Mouse (Mus musculus) CH12.LX (cell line): ENCODE measurements around the gene Sirt6.

Source experiments
- CHD1 ChIP-seq: IDR thresholded peaks from 2 replicates; pipeline ENCODE4 v1.6.1; 2012; ENCODE audit warnings: low read depth, low read length, improper control_type of control experiment, inconsistent platforms
- CTCF ChIP-seq, 2 experiments: IDR thresholded peaks in 1 of 2; conservative IDR thresholded peaks in 1 of 2; 2 replicates each; pipeline ENCODE4 v1.5.1; 2011 to 2012; ENCODE audit warnings: low read depth in 2 of 2, low read length in 2 of 2, improper control_type of control experiment in 1 of 2, inconsistent platforms in 1 of 2, mild to moderate bottlenecking in 1 of 2, moderate library complexity in 1 of 2
- EP300 ChIP-seq: IDR thresholded peaks from 2 replicates; pipeline ENCODE4 v1.6.1; 2011; ENCODE audit warnings: low read length, improper control_type of control experiment
- ETS1 ChIP-seq: conservative IDR thresholded peaks from 2 replicates; pipeline ENCODE4 v1.6.1; 2012; ENCODE audit warnings: low read depth, mild to moderate bottlenecking, inconsistent platforms, low read length, improper control_type of control experiment, moderate library complexity
- HCFC1 ChIP-seq: IDR thresholded peaks from 2 replicates; pipeline ENCODE4 v1.6.1; 2012; ENCODE audit warnings: low read depth, mild to moderate bottlenecking, inconsistent platforms, low read length, improper control_type of control experiment
- POLR2A ChIP-seq: IDR thresholded peaks from 2 replicates; pipeline ENCODE4 v1.6.1; 2011; ENCODE audit warnings: low read depth, mild to moderate bottlenecking, improper control_type of control experiment, low read length
- RCOR1 ChIP-seq: conservative IDR thresholded peaks from 2 replicates; pipeline ENCODE4 v1.6.1; 2012; ENCODE audit warnings: low read depth, mild to moderate bottlenecking, inconsistent platforms, low read length, improper control_type of control experiment
- TCF12 ChIP-seq: IDR thresholded peaks from 2 replicates; pipeline ENCODE4 v1.6.1; 2014; ENCODE audit warnings: low read depth, mild to moderate bottlenecking, inconsistent platforms, low read length, improper control_type of control experiment
- ZKSCAN1 ChIP-seq: IDR thresholded peaks from 2 replicates; pipeline ENCODE4 v1.6.1; 2012; ENCODE audit warnings: low read depth, inconsistent platforms, low read length, improper control_type of control experiment, borderline replicate concordance

GRCm38 (mm10) chr10:81575695-81576094 lies 51.9 kb downstream of the Sirt6 start:
- TF ChIP-seq POLR2A, result no peak
- TF ChIP-seq CTCF (conservative IDR thresholded peaks at IDR 0.05 in 1 of 2, IDR thresholded peaks at IDR 0.05 in 1 of 2; ENCODE audit: low read depth in 2 of 2, low read length in 2 of 2), result no peak
- no peak for TF ChIP-seq TCF12
- no peak for TF ChIP-seq HCFC1
- no peak for TF ChIP-seq EP300
- TF ChIP-seq ZKSCAN1, result no peak
- no peak for TF ChIP-seq CHD1
- TF ChIP-seq ETS1, result no peak
- no peak for TF ChIP-seq RCOR1
